Mouse (Mus musculus) WW6 (cell line): ENCODE data around the gene Manbal.
A peak's percentile ranks its signal among the peaks of the same experiment; 100 is the strongest.
"Not testable (repeated sequence)": the region's sequence is repeated elsewhere in the genome, so short reads cannot be mapped to it uniquely, and the experiment has no call there.

ENCODE experiments used
- DNase-seq: peaks from one replicate; pipeline ENCODE4 v3.0.0-alpha.2; 2013; ENCODE audit warnings: low read depth, low spot score

The Manbal gene

DNA sequence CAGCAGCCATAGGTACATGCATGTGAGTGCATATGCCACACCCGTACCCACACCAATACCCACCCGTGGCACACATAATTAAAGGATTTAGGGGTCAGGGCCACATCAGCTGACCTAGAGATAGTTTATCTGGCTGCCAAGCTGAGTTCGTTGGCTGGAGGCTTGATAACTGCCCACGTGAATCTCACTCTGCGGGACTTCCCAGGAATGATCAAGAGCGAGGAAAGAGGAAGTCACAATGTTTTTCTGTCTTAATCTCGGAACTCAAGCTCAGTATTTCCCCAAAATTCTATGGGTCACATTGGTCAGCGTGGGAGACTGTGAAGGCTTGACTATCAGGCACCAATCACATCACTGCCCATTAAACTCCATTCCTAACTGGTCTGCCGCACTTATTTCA is 632 bp upstream of the Manbal start:
- no peak for DNase-seq

DNA sequence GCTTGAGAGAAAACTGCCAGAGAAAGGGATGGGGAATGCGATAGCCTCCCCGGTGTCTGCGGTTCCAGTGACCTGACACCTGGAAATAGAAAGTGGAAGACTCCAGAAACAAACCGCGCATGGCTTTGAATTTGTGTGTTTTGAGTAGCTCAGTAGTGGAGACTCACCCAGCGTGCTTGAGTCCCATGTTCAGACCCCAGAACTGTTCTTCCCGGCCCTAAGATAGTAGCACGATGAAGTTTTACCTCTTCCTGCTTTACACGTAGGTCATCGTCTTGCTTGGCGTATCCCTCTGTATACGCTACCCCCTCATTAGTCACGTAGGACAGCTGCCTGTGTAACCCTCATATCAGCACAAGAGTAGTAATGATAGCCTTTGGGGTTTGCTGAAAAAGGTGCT is 597 bp downstream of the Manbal start:
- DNase-seq: no peak

DNA sequence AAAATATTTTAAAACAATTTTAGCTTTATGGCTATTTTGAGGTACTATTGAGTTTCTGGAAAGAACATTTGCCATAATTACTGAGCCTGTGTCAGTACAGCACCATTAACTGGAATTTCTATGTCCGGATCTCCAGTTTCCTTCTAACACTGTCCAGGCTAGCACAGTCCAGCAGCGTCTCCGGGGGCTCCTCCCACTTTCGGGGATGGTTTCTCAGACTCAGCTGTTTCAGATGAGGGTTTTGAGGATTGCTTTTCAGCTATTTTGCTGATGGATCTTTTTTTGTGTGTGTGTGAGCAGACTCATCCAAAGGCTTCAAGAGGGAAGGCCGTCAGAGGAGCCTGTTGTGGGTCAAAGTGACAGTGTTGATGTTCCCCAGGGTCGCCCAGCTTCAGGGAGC is 4.3 kb downstream of the Manbal start:
- DNase-seq: no peak

DNA sequence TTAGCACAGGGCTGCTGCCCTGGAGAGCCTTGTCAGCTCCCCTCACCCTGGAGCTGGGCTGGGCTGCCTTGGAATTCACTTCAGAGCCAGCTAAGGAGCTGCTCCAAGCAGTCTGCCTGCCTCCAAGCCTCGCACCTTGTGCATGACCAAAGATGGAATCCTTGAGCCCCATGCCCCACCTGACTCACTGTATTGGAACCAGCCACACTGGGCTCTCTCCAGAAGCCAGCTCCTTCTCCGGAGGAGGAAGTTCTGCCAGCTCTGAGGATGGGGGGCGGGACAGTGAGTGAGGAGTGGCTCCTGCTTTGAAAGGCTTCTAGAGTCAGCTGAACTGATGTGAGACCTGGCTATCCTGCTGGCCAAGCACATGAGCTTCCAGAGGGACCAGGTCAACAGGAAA is 6.3 kb downstream of the Manbal start:
- no peak for DNase-seq

DNA sequence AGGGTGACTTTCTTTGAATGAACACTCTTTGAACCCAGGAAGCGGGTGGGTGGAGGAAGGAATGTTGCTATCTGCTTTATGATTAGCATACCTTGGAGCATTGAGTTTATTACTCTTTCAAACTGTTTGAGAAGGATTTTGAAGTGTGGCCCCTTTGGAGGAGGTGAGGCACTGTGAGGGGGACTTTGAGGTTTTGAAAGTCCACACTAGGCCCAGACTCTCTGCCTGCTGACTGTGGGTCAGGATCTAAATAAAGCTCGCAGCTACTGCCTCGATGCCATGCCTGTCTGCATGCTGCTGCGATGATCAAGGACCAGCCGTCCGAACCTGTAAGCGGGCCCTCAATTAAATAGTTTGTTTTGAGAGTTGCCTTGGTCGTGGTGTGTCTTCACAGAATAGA is 7.7 kb downstream of the Manbal start:
- DNase-seq: no peak

DNA sequence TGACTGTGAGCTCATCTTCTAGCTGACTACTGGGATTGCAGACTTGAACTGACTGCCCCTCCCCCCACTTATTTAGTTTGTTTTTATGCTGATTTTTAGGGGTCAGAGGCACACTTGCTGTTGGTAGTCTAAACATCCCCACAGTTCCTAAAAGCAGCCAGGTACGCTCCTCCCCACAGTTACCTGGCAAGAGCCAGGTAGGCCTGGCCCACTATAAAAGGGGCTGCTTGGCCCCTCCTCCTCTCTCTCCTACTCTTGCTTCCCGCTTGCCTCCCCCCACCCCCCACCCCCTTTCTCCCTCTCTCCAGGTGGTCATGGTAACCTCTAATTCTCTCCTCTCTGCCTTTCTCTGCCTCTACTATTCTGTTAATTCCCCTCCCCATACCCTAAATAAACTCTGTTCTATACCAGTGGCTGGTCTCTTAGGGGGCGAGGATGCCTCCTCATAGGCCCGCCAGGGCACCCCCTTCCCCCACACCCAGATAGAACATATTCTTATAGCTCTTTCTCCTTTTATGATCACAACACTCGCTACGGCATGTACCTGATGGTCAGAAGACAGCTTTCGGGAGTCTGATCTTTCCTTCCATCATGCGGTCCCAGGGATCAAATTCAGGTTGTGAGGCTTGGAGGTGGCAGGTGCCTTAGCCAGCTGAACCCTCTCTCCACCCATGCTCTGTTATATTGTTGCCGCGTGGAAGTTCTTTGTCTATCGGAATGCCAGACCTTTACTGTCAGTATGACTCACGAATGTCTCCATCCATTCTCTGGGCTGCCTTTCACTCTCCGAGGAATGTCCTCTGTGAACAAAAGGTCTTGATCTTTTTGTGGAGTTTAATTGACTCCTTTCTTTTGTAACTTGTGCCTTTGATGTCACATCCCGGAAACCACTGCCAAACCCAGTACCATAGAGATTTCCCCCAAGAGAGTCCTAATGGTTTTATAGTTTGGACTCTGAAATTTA is 8.7 kb downstream of the Manbal start:
- DNase-seq: peak; percentile 71

DNA sequence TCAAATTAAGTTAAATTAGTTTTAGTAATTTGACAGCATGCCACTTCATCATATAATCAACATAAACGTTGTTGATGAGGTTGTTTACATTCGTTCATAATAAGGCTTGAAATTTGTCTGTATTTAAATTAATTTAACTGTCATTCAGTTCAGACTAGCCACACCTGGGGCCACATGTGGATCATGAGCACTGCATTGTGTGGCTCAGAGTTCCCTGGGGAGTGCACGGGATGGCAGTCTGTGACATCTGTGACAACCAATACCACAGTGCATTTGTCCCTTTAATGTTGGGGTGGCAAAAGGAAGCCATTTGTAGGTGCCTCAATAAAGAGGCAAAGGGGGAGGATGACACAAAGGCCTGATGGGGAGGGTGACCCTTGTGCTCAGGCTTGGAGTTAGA is 9.6 kb downstream of the Manbal start:
- DNase-seq: no peak

DNA sequence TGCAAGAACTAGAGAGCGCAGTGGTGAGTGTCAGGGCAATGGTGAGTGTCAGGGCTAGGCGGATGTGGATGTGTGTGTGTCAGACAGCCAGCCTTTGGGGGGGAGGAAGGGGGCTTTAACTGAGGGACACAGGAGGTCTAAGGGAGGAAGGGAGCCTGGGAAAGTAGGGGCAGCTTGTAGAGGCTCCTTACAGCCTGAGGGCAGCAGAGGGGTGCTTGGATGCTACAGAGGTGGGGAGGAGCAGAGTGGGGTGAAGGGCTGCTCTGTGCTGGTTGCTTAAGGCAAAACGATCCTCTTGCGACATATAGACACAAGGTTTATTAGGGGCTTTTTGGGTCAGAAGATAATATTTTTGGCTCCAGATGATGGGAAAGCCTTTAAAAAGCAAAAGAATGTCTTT is 17.4 kb downstream of the Manbal start:
- no peak for DNase-seq

DNA sequence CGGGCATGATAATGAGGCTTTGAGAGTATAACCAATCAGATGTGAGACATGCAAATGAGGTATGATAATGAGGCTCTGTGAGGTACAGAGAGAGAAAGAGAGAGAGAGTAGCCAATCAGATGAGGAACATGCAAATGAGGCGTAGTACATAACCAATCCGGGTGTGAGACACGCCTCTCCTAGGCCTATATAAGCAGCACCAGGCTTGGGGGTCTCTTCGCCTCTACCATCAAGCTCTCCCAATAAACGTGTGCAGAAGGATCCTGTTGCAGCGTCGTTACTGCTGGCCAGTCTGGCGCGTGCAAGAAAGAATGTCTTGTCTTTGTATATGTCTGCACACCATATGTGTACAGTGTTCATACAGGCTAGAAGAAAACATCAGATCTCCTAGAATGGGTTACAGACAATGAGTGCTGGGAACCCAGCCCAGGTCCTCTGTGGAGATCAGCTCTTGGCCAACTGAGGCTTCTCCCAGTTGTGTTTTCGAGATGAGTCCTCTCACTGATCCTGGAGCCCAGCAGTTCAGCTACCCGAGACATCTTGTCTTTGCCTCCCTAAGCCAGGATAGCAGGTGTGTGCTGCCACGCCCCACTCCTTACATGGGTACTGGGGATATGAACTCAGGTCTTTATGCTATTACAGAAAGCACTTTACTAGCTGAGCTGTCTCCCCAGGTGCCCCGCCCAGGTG is 21.7 kb downstream of the Manbal start:
- DNase-seq: not testable (repeated sequence)

DNA sequence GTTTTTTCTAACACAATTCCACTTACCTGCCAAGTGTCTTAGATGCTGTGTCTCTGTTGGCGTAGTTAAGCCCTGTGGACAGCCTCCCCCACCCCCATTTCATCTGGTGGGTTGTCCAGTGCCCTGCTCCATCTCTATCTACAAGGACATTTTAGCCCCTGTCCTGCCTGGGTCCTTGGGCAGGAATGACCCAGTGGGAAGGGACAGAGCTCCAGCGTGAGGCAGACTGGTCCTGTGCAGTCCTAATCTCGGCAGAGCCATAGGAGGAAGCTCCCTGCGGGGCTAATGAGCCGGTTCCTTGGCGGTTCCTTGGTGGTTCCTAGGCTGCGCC is 22.2 kb downstream of the Manbal start:
- DNase-seq: no peak

DNA sequence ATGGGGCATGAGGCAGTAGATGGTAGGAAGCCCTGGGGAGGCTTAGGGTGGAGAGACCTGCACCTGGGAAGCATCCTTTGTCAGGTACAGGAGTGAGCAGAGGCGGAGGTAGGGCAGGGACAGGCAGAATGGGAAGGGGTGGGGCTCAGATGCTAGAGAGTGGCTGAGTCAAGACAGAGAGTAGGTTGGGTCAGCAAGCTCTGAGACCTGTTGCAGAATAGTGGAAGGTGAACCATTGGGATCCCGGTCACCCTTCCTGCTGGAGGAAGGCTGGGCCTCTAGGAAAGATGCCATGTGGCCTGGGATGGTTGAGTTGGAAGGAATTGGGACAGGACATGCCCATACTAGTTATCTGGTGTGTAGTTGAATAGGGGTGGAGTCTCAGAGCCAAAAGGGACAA is 24.9 kb downstream of the Manbal start:
- DNase-seq: no peak

DNA sequence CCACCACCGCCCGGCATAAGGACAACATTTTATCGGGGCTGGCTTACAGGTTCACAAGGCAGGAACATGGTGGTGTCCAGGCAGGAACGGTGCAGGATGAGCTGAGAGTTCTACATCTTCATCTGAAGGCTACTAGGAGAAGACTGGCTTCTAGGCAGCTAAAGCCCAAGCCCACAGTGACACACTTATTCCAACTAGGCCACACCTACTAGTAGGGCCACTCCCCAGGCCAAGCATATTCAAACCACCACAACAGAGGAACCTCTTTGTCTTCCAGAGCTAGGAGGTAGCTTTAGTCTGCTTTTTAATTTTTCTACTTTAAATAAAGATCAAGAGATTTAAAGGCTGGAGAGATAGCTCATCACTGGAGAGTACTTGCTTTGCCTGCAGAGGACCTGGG is 26.2 kb downstream of the Manbal start:
- no peak for DNase-seq

DNA sequence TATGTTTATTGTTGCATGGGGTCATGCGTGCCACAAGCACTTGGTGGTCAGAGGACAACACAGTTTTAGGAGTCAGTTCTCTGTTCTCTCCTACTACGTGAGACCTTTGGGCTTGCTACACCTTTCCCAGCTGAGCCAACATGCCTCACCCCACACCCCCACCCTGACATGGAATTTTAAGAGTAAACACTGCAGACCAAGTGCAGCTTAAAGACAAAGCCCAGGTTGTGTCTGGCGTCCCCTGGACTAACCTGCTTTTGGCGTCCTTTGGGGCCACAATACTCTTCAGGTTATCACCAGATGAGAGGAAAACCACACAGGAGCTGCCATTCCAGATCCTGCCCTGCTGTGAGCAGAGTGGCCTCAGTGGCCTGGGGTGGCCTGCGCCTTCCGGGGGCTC is 27.5 kb downstream of the Manbal start:
- DNase-seq: no peak

DNA sequence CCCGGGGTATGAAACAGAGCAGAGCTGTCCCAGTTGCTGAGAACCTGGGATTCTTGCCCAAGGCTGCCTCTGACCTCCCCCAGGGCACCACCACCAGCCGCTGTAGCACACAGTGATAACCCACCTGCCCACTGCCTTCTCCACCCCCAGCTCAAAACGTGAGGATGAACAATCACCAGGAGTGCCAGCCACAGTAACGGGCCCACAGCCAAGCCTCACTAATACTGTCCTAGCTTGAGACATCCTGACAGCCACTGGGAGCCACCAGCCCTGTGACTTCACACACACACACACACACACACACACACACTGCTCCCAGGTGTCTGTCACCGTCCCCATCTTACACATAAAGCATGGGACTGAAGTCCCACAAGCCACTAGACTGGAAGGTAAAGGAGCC is 28.0 kb downstream of the Manbal start:
- no peak for DNase-seq

DNA sequence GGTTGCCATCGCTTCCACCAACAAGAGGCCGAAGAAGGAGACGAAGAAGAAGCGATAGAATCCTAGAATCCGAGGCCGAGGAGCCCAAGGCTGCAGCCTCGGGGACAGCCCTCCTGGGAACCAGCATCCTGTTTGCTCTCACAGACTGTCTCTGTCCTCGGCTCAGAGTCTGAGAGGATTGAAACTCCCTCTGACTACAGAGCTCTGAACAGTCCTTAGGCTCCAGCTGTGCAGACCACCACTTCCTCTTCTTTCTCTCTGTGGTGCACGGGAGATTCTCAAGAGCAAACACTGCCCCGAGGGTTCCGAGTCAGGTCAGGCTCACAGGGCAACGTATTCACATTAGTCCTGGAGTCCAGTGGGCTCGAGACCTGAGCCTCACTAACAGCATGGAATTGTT is 28.6 kb downstream of the Manbal start:
- DNase-seq: no peak

DNA sequence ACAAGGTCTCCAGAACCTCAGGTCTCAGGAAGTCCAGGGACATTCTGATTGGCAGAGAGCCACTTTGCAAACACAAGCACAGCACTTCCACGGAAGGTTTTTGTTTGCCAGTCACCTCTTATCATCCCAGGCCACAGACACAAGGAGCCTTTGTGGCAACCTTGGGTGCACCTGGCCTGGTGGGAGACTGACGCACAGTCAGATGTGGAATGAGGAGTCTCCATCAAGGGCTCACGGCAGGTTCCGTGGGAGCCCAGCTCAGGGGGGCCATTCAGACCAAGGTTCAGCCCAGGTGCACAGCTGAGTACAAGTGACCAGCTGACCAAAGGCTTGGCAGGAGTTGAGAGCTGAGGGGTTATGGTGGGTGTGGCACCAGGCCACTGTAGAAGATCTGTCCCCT is 30.0 kb downstream of the Manbal start:
- no peak for DNase-seq

DNA sequence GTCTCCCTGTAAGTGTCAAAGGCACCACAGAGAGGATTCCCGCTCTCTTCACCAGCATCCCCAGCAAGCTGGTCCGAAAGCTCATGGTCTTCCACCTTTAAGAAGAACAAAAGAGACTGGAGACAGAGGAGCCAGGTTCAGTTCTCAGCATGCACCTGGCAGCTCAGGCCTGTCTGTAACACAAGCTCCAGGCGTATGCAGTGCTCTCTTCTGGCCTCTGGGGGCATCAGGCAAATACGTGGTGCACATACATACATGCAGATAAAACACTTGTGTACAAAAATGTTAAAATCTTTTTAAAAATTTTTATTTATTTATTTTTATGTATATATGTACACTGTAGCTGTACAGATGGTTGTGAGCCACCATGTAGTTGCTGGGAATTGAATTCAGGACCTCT is 31.1 kb downstream of the Manbal start:
- no peak for DNase-seq

DNA sequence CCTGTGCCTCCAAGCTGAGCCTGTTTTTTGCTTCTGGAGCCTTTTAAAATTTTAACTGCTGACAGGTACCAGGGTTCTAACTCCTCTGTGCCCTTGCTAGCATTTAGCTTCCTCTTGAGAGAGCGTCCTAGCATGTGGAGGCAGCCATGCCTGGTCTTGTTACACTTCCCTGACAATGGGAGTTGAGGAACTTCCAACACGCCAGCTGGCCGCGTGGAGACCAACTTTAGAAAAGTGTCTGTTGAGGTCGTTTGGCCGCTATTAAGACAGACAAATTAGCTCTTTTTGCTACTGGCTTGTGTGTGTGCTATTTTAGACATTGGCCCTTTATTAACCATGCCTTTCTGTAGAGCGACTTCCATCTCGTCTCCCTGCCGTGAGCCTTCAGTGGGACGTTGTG is 32.4 kb downstream of the Manbal start:
- DNase-seq: no peak

DNA sequence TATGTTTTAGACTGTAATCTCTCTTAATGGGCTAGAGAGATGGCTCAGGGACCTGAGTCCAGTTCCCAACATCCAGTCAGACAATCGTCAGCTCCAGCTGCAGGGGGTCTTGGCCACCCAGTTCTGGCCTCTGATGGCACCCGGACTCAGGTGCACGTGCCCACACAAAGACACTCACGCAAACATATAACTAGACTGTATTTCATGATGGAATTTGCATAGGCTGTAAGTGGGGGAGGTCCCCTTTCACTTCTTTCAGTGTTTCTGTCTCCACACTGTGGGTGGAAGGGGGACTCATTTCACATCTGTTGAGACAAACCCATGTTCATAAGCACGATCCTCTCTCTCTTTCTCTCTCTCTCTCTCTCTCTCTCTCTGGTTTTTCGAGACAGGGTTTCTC is 33.1 kb downstream of the Manbal start:
- no peak for DNase-seq

DNA sequence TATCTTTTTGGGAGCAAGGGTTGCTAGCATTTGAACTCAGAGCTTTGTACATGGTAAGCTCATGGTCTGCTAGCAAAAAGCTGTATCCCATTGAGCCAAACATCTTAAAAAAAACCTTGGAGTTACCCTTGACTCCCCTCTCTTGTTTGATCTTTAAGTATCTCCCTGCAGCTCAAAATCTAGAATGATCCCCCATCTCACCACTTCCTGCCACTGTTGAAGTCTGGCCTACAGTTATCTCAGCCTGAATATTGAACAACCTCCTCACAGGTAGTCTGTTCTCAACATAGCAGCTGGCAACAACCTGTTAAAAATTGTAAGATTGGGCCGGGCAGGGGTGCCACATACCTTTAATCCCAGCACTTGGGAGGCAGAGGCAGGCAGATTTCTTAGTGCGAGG is 33.9 kb downstream of the Manbal start:
- DNase-seq: no peak

DNA sequence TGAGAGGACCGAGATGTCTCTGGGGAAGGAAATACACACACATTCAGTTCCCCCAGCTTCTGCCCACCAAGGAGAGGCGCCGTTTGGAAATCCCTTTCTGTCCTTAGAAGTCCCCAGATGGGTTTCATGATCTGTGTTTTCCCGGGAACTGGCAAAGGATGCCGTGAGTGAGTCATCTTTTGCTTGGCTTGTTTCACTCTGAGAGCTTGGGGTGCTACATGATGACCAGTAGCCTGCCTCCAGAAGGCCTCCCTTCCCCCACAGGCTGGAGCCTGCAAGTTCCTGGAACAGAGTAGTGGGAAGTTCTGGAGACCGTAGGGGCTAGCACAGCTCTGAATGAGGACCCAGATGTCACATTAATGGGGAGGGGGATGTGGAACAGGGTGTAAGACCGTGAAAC is 40.2 kb downstream of the Manbal start:
- no peak for DNase-seq

DNA sequence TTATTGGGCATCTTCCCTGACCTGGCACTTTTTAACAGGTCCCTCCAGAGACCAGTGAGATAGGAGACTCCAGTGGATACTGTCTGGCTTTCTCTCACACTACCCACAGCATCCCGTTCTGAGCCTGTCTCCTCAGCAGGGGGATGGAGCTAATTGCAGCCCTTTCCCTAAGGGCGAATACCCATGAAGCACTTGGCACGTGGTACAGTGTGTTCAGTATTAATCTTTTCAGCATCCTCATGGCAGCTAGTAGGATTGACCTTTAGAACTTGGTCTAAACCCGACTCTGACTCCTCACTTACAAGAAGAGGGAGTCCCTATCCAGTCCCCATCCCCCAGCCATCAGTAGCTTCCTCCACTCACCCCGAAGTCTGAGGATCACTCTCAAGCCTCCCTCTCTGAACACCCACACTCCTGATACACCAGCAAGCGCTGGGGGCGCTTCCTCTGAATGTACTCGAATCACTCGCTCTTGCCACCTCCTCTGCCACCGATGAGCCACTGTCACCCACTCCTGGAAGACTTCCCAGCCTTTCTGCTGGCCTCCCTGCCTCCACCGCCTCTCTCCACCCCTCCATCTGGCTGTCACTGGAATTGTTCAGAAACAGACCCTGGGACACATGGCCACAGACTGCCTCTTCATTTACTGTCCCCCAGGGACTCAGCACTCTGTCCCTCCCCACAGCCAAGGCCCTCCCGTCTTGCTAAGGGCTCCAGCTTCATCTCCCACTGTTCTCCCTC is 42.6 kb downstream of the Manbal start:
- no peak for DNase-seq
